Mouse (Mus musculus): ENCODE results near the gene Ippk. TPM values are rescaled to one million over a fixed set of nuclear protein-coding genes. Genes with fewer than 3 reads are reported as not detected.

Ippk gene
- polyA plus RNA-seq, 1 experiment, result 11.5 TPM

DNA sequence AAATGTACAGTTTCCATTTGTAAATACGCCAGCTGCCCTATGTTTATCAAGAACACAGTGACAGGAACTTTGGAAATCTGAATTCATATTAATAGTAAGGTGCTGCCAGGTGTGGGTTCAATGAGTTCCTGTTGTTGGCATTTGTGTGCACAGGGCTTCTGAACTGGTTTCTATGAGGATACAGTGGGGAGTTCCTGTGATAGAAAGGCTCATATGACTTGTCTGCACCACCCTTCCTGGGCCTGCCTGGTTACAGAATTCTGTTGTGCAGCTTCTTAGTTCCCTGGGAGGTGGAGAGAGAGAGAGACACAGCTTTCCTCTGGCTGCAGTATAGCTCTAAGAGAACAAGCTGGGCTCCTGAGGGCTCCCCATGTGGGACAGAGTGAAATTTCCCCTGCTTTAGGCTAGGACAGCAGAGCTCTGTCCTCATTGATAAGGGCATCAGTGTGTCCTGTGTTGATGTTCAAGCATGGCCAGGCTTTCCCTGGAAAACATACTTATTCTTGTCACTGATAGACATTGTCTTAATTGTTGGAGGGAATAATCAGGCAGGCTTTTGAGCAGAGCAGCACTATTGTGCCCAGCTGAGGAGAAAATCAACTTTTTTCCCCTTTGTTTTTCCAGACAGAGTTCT, 7.1 kb downstream of the Ippk start:
- no peak for DNase-seq (ENCODE audit: extremely low spot score in 1 of 2, low spot score in 1 of 2)

- no peak for DNase-seq (ENCODE audit: extremely low spot score in 1 of 2, low spot score in 1 of 2)
Observed at GRCm38 (mm10) chr13:49430529-49430928, 9.5 kb downstream of the Ippk start.

- DNase-seq (ENCODE audit: extremely low spot score in 1 of 2, low spot score in 1 of 2), result no peak
Observed at GRCm38 (mm10) chr13:49433268-49434029, 12.4 kb downstream of the Ippk start.

GRCm38 (mm10) chr13:49435745-49436144, 14.7 kb downstream of the Ippk start:
- no peak for DNase-seq (ENCODE audit: extremely low spot score in 1 of 2, low spot score in 1 of 2)

GRCm38 (mm10) chr13:49436170-49436569, 15.1 kb downstream of the Ippk start:
- DNase-seq (ENCODE audit: extremely low spot score in 1 of 2, low spot score in 1 of 2), result no peak

- peak in 1 of 2 experiments; percentile 33 for DNase-seq (ENCODE audit: extremely low spot score in 1 of 2, low spot score in 1 of 2)
Observed at GRCm38 (mm10) chr13:49444451-49444850, 23.4 kb downstream of the Ippk start.

GRCm38 (mm10) chr13:49449318-49449749, 28.3 kb downstream of the Ippk start:
- DNase-seq (ENCODE audit: extremely low spot score in 1 of 2, low spot score in 1 of 2), result peak; percentile 61 to 87

GRCm38 (mm10) chr13:49460276-49460675, 39.2 kb downstream of the Ippk start:
- DNase-seq (ENCODE audit: extremely low spot score in 1 of 2, low spot score in 1 of 2), result no peak

DNA sequence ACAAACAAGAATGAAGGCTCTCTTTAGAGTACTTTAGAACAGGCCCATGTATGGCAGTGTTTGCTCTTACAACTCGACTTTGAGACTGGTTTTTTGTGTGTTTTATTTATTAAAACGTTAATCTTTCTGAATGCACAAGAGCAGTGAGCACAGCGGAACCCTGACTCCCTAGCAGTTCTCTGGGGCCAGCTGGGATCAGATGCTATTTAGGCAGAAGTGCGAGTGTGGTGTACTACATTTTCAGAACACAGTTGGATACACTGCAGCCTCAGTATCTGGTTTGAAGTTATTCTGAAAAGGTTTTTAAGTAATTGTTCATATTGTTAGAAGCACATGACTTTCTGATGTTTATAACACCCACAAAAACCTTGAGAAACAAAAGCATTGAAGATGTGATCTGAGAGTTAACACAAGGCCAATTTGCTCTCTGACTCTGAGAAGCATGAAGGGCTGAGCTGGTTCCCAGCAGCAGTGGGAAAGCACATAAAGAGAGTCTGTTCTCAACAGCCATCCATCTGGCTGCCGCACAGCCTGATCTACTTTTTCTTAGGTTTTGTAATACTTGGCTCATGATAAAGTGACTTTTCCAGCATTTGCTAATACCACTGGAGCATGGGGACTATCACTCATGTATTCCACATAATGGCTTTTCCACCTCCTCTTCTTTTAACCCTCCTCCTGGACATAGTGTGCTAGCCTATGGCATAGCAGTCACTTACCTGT, 39.8 kb downstream of the Ippk start:
- peak in 1 of 2 experiments; percentile 36 for DNase-seq (ENCODE audit: extremely low spot score in 1 of 2, low spot score in 1 of 2)

GRCm38 (mm10) chr13:49461458-49462132, 40.5 kb downstream of the Ippk start:
- DNase-seq (ENCODE audit: extremely low spot score in 1 of 2, low spot score in 1 of 2), result no peak

DNA sequence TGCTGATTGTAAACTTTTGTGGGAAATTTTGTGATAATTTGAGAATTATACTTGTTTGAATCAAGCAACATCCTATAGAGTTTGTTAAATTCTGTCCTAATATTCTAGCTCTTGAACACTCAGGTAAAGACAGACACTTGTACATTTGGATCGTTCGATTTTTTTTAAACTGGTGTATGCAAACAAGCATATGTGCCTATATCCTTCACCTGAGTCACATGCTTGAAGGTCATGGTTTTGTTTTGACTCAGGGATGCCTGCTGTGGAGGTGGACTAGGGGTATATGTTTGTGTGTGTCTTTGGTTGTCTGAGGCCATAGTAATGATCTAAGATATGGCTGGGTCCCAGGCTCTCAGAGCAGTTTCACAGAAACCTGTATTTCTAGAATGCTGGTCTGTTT, 41.9 kb downstream of the Ippk start:
- no peak for DNase-seq (ENCODE audit: extremely low spot score in 1 of 2, low spot score in 1 of 2)

DNA sequence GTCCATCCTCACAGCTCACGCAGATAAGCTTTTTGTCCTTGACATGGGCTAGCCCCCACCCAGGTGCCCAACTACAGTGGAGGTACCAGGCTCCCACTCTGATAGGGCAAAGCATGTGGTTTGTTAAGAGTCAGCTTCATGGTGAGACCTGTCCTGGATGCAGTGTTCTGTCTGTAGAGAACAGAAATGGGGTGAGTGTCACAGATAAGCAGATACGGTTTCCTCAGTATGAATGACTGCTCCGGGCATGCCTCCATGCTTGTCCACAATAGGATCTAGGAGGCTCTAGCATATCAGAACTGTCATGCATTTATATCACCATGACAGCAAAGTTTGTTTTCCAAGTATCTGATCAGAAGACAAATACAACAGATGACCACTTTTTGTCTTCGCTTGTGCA, 44.8 kb downstream of the Ippk start:
- DNase-seq (ENCODE audit: extremely low spot score in 1 of 2, low spot score in 1 of 2), result no peak

GRCm38 (mm10) chr13:49466393-49467075, 45.5 kb downstream of the Ippk start:
- no peak for DNase-seq (ENCODE audit: extremely low spot score in 1 of 2, low spot score in 1 of 2)

- DNase-seq (ENCODE audit: extremely low spot score in 1 of 2, low spot score in 1 of 2), result no peak
Observed at GRCm38 (mm10) chr13:49467585-49467984, 46.5 kb downstream of the Ippk start.

GRCm38 (mm10) chr13:49469002-49469401, 48.0 kb downstream of the Ippk start:
- DNase-seq (ENCODE audit: extremely low spot score in 1 of 2, low spot score in 1 of 2), result no peak

- no peak for DNase-seq (ENCODE audit: extremely low spot score in 1 of 2, low spot score in 1 of 2)
Observed at GRCm38 (mm10) chr13:49470319-49470718, 49.3 kb downstream of the Ippk start.

- no peak for DNase-seq (ENCODE audit: extremely low spot score in 1 of 2, low spot score in 1 of 2)
Observed at GRCm38 (mm10) chr13:49470806-49471205, 49.8 kb downstream of the Ippk start.

- no peak for DNase-seq (ENCODE audit: extremely low spot score in 1 of 2, low spot score in 1 of 2)
Observed at GRCm38 (mm10) chr13:49471981-49472675, 51.1 kb downstream of the Ippk start.

GRCm38 (mm10) chr13:49472676-49473005, 51.6 kb downstream of the Ippk start:
- DNase-seq (ENCODE audit: extremely low spot score in 1 of 2, low spot score in 1 of 2), result no peak

DNA sequence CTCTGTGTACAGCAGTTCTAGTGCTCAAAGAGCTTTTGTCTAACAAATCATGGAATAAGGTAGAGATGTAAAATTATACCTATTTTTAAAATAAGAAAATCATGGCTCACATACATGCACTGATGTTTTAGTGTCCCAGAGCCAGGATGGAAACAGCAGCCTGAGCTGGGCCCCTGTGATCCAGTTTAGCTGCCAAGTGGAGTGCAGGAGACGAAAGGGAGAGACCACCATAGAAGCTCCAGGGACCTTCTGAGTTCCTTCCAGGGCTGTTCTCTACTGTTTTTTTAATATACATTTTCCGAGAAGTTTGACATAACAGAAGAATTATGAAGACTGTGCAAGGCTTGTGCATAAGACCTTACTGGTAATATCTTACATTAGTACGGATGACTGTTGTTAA, 56.8 kb downstream of the Ippk start:
- no peak for DNase-seq (ENCODE audit: extremely low spot score in 1 of 2, low spot score in 1 of 2)

Data from frontal cortex, adult 2 months (tissue).